Comparison of ENCODE assay signal across 11 mouse cellular contexts in the genomic region with DNA sequence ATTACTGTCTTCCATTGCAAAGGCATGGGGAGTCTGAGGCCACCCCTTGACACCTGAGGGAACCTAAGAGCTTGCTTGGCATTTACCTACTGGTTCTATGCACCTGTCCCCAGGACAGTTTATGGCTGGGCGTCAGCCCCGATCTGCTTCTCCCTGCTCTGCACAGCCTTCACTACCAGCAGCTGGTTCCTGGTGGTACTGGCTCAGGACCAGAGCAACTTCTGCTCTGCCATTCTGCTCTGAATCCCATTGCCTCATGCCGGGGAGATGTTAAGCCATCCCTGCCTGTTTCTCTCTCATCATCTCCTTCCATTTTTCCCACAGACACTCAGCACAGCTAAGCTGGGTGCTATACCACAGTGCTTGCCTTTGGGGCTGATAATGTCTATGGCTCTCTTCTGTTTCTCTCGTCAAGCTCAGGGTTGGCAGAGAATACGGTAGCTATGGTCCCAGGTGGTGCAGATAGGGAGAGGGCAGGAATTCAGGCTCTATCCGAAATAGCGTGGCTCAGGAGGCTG. TPM values are rescaled to one million over a fixed set of nuclear protein-coding genes. Genes with fewer than 3 reads are reported as not detected.
DNase-seq lines count a peak whose midpoint lies in the region; ATAC-seq lines count a peak whose summit lies in the region.
"Had no signal": no experiment of that assay in that cellular context is flagged by ENCODE, and none has a peak within 500 bp of the region (broad histone marks: within the 10 kb centered on the region; RNA-seq: fewer than 3 reads in every experiment).

No protein-coding gene starts in this region.

- WGBS in heart, embryonic 12.5 days: 74% methylated on average over 7 of the region's 7 CpGs

- no peak overlapping the region for H3K4me3 ChIP-seq in heart, embryonic 12.5 days
- H3K4me3 ChIP-seq: embryonic facial prominence, embryonic 12.5 days; forebrain, embryonic 10.5 days; hindbrain, embryonic 13.5 days; midbrain, embryonic 10.5 days had no signal

- H3K27ac ChIP-seq in heart, embryonic 12.5 days (ENCODE audit: poor library complexity, severe bottlenecking): peak overlapping the region; percentile 65; the same call in 1 of the 2 replicates
- H3K27ac ChIP-seq: embryonic facial prominence, embryonic 12.5 days; forebrain, embryonic 10.5 days; hindbrain, embryonic 13.5 days; midbrain, embryonic 10.5 days had no signal

- no peak for DNase-seq in heart, postnatal 4 days
- peak; percentile 34 for DNase-seq in left cerebral cortex, postnatal 4 days
- no peak for DNase-seq in left cerebral cortex, adult 11 months (ENCODE audit: low spot score)
- peak; percentile 42 for DNase-seq in brain, adult 2 months (ENCODE audit: low read depth, low spot score)
- no peak for DNase-seq in ovary, postnatal 14 days (ENCODE audit: low spot score)

- no peak overlapping the region for H3K9ac ChIP-seq in heart, embryonic 12.5 days
- H3K9ac ChIP-seq: embryonic facial prominence, embryonic 12.5 days; hindbrain, embryonic 13.5 days had no signal

- H3K9me3 ChIP-seq in heart, embryonic 12.5 days (replicated peaks): no peaks in the 10 kb centered on the region
- H3K9me3 ChIP-seq: embryonic facial prominence, embryonic 12.5 days; forebrain, embryonic 10.5 days; hindbrain, embryonic 13.5 days; midbrain, embryonic 10.5 days had no signal

- peak overlapping the region; percentile 23; the same call in 1 of the 2 replicates for H3K4me2 ChIP-seq in heart, embryonic 12.5 days
- H3K4me2 ChIP-seq: embryonic facial prominence, embryonic 12.5 days; hindbrain, embryonic 13.5 days had no signal

- intact Hi-C loops in left cerebral cortex, postnatal 4 days (cut with DNase I): no loop called here

- peaks cover 23% of the 10 kb centered on the region for H3K4me1 ChIP-seq in heart, embryonic 12.5 days (replicated peaks)
- H3K4me1 ChIP-seq: forebrain, embryonic 10.5 days; midbrain, embryonic 10.5 days had no signal

- H3K27me3 ChIP-seq in heart, embryonic 12.5 days (replicated peaks): no peaks in the 10 kb centered on the region
- H3K27me3 ChIP-seq: embryonic facial prominence, embryonic 12.5 days; hindbrain, embryonic 13.5 days had no signal

- peaks cover 6% of the 10 kb centered on the region for H3K36me3 ChIP-seq in heart, embryonic 12.5 days

- no peak for ATAC-seq in heart, embryonic 12.5 days (ENCODE audit: insufficient number of reproducible peaks, low FRiP score)
- ATAC-seq in megakaryocyte, adult 5-6 weeks (ENCODE audit: poor library complexity, severe bottlenecking): peak; percentile 8; the same call in 1 of the 2 replicates

RNA-seq across cellular contexts. Expression of gene Adamts7, which starts 35.1 kb away (rescaled TPM):
- polyA plus RNA-seq in heart, embryonic 12.5 days (2016; fragmentation: Nextera tagmentation; extraction: Ambion mirVana): 7.9 and 8.0 TPM in 2 replicates
- total RNA-seq in heart, postnatal 4 days (2021): 10 to 100 TPM; 17.5 to 17.6 TPM
- total RNA-seq in left cerebral cortex, postnatal 4 days (2021): 10 to 100 TPM in 1 of 2 experiments, 1 to 10 TPM in 1; 7.3 to 10.8 TPM
- not detected in 2 replicates for total RNA-seq in megakaryocyte, adult 5-6 weeks (2015)
- 0.24 TPM in 1 of 2 replicates, not detected in the other for total RNA-seq in megakaryocyte, adult 5-6 weeks (2017)

Comparison
In these comparisons a context has a peak if more than half of its experiments do, and no peak if none do; other contexts are left out.
1. DNase-seq: peak in left cerebral cortex, postnatal 4 days (single experiment) and brain, adult 2 months (single experiment); none in heart, postnatal 4 days (single experiment), left cerebral cortex, adult 11 months (single experiment) and ovary, postnatal 14 days (single experiment).
2. RNA of gene Adamts7, which starts 35.1 kb away (total RNA-seq): 17.5 to 17.6 TPM in heart, postnatal 4 days and 7.3 to 10.8 TPM in left cerebral cortex, postnatal 4 days; 0.24 TPM in megakaryocyte, adult 5-6 weeks; every median in the first group is over 4 times any median in the second.